Mouse (Mus musculus) megakaryocyte, embryonic 14.5 days (primary cell): Measurements from ENCODE around the gene Map4. TPM values are rescaled to one million over a fixed set of nuclear protein-coding genes. Genes with fewer than 3 reads are reported as not detected.
A peak's percentile ranks its signal among the peaks of the same experiment; 100 is the strongest.

Source experiments
- H3K27me3 ChIP-seq: replicated peaks from 2 replicates; pipeline ENCODE3; 2012; ENCODE audit warnings: inconsistent platforms
- H3K36me3 ChIP-seq: replicated peaks from 2 replicates; pipeline ENCODE3; 2012; ENCODE audit warnings: low read length, inconsistent platforms, mixed read lengths
- H3K4me1 ChIP-seq: 2 replicates; pipeline ENCODE4 v1.6.1; 2012; ENCODE audit warnings: inconsistent platforms
- H3K4me3 ChIP-seq: replicated peaks from 2 replicates; pipeline ENCODE3; 2012; ENCODE audit warnings: moderate library complexity, mild to moderate bottlenecking, inconsistent platforms
- H3K9me3 ChIP-seq: 2 replicates; pipeline ENCODE4 v1.6.1; 2012; ENCODE audit warnings: inconsistent platforms
- FLI1 ChIP-seq: IDR thresholded peaks from 2 replicates; pipeline ENCODE4 v1.6.1; 2012; ENCODE audit warnings: low read length, inconsistent platforms, mixed read lengths
- GATA1 ChIP-seq: IDR thresholded peaks from 3 replicates; pipeline ENCODE4 v1.6.1; 2012; ENCODE audit warnings: mixed read lengths, low read length, inconsistent platforms, borderline replicate concordance
- polyA plus RNA-seq: library from polyadenylated mRNA; stranded (reverse); fragments of >175 nt; gene quantifications from 2 replicates; pipeline ENCODE4 v1.2.3, GENCODE M21; 2012; ENCODE audit warnings: low replicate concordance; ENCODE audit not compliant: insufficient read depth

Gene Map4
- polyA plus RNA-seq, 1 experiment: 13.9 TPM

- no peak for TF ChIP-seq GATA1
- no peak for TF ChIP-seq FLI1
- Histone ChIP-seq H3K4me3 (no peak overlapping the region), H3K4me1 (peaks cover 11% of the 10 kb centered on the region), H3K27me3 (peaks cover 5% of the 10 kb centered on the region), H3K9me3 (no peaks in the 10 kb centered on the region), H3K36me3 (no peaks in the 10 kb centered on the region)
Measured at GRCm38 (mm10) chr9:109917931-109918330, 13.3 kb upstream of the Map4 start.

DNA sequence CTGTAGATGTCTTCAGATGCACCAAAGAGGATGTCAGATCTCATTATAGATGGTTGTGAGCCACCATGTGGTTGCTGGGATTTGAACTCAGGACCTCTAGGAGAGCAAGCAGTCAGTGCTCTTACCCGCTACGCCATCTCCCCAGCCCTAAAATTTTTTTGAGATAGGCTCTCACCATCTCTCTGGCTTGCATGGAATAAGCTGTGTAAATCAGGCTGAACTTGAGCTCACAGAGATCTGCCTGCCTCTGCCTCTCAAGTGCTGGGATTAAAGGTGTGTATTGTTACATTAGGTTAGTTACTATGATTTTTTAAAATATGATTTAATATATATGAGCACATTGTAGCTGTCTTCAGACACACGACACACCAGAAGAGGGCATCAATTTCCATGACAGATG lies 2.1 kb upstream of the Map4 start:
- no peaks in the 10 kb centered on the region for H3K9me3 ChIP-seq
- no peaks in the 10 kb centered on the region for H3K36me3 ChIP-seq
- TF ChIP-seq GATA1: no peak
- no peak for TF ChIP-seq FLI1
- peaks cover 19% of the 10 kb centered on the region for H3K4me1 ChIP-seq
- no peak overlapping the region for H3K4me3 ChIP-seq
- peaks cover 24% of the 10 kb centered on the region for H3K27me3 ChIP-seq

DNA sequence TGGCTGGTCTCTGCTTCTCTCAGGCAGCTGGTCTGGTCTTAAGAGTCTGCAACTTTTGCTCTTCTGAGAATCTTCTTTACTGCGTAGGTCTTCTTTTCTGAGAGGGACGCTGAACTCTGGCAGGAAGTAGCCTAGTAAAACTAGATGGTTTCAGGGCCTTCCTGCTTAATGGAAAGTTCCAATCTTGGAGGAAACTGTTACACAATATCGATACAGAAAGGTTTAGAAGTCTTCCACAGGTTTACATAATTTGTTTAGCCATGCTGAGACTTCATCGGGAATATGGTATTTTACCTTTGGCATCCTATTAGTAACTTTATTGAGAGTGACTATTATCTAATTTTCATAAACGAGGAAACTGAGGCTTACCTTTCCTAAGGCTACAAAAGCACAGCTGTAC lies 1.2 kb upstream of the Map4 start:
- Histone ChIP-seq H3K4me1 (peaks cover 16% of the 10 kb centered on the region), H3K36me3 (no peaks in the 10 kb centered on the region), H3K27me3 (peaks cover 24% of the 10 kb centered on the region), H3K9me3 (no peaks in the 10 kb centered on the region), H3K4me3 (no peak overlapping the region)
- TF ChIP-seq FLI1: no peak
- TF ChIP-seq GATA1: no peak

DNA sequence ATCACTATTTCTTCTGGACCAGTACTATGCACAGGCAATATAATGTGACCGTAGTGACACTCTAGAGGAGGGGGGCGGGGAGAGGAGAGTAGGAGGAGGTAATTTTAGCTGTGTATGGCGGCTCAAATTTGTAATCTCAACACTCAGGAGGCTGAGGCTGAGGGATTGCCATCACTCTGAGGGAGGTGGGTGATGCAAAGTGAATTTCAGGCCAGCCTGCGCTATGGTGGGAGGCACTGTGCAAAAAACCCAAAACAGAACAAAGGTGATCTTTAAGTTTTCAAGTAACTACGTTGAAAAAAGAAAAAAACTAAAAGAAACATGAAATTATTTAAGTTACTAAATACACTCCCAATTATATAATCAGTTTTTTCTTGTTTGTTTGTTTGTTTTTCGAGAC lies 508 bp upstream of the Map4 start:
- Histone ChIP-seq H3K27me3 (peaks cover 27% of the 10 kb centered on the region), H3K4me1 (peaks cover 16% of the 10 kb centered on the region), H3K4me3 (peak overlapping the region; percentile 83), H3K9me3 (no peaks in the 10 kb centered on the region), H3K36me3 (no peaks in the 10 kb centered on the region)
- TF ChIP-seq FLI1 (no peak), GATA1 (no peak)

- Histone ChIP-seq H3K9me3 (no peaks in the 10 kb centered on the region), H3K4me3 (peak overlapping the region; percentile 93), H3K4me1 (peaks cover 16% of the 10 kb centered on the region), H3K27me3 (peaks cover 27% of the 10 kb centered on the region), H3K36me3 (no peaks in the 10 kb centered on the region)
- TF ChIP-seq GATA1: no peak
- no peak for TF ChIP-seq FLI1
Measured at GRCm38 (mm10) chr9:109932361-109932755, 1.1 kb downstream of the Map4 start.

DNA sequence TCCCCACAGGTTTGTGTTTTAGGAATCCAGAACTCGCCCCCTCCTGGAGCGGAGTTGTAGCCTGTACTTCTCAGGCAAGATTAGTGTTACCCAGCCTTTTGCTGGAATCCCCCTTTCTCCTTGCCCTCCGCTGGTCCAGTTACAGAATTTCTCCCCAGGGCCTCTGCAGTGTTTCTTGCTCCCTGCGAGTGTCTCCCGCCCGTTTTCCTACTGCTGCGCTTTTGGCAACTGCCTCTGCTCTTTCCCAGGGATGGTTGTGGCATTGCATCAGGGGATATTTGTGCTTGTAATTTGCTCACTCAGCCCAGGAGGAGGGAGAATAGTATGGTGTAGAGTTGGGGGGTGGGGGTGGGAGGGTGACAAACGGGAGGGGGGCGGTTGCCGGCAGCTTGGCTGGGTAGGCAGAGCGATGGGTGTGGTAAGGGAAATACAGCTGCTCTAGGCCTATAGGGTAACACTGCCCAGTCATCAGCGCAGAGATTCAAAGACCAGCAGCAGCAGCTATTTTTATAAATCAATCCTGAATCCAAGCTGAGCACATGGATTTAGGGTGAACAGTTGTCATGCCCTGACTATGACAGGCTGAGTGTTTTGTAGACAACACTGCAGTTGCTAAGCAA lies 1.6 kb downstream of the Map4 start:
- TF ChIP-seq FLI1 (no peak), GATA1 (no peak)

DNA sequence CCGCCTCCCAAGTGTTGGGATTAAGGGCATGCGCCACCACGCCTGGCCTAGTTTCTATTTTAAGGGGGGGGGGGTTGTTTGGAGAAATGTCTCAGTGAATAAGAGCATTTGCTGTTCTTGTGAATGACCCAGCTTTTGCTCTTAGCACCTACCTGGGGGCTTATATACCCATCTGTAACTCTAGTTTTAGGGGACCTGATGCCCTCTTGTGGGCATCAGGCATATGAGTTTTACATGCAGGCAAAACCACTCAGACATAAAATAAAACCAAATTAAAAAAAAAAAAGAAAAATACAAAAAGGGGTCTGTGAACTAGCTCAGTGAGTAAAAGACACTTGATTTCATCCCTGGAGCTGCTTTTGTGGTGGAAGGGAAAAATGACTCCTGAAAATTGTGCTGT lies 8.1 kb downstream of the Map4 start:
- no peaks in the 10 kb centered on the region for H3K4me1 ChIP-seq
- no peak overlapping the region for H3K4me3 ChIP-seq
- H3K9me3 ChIP-seq: no peaks in the 10 kb centered on the region
- H3K36me3 ChIP-seq: no peaks in the 10 kb centered on the region
- TF ChIP-seq GATA1: no peak
- no peak for TF ChIP-seq FLI1
- H3K27me3 ChIP-seq: peaks cover 4% of the 10 kb centered on the region

More for the DNA sequence above, 1.6 kb downstream of the Map4 start:
- Histone ChIP-seq H3K27me3 (peaks cover 27% of the 10 kb centered on the region), H3K4me3 (peak overlapping the region; percentile 93), H3K4me1 (peaks cover 16% of the 10 kb centered on the region), H3K36me3 (no peaks in the 10 kb centered on the region), H3K9me3 (no peaks in the 10 kb centered on the region)

DNA sequence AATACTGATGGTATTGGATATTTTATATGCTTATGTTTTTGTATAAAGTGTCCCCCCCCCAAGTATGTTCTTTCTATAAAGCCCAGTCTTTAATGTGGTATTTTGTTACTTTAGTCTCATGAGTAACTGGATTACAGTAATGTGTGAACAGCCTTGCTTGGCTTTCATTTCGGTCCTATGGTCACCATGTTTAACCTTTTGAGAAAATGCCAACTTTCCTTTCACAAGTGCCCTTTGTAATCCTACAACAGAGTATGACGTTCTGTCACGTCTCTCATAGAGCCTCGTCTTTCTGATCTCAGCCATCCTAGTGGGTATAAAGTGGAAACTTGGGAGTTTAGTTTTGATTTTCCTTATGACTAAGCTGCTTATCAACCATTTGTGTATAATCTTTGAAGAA lies 11.5 kb downstream of the Map4 start:
- H3K36me3 ChIP-seq: no peaks in the 10 kb centered on the region

GRCm38 (mm10) chr9:109944712-109945111 lies 13.5 kb downstream of the Map4 start:
- Histone ChIP-seq H3K9me3 (no peaks in the 10 kb centered on the region), H3K27me3 (no peaks in the 10 kb centered on the region), H3K36me3 (no peaks in the 10 kb centered on the region), H3K4me3 (no peak overlapping the region), H3K4me1 (no peaks in the 10 kb centered on the region)
- TF ChIP-seq GATA1 (no peak), FLI1 (no peak)

More for the DNA sequence above, 11.5 kb downstream of the Map4 start:
- Histone ChIP-seq H3K9me3 (no peaks in the 10 kb centered on the region), H3K4me3 (no peak overlapping the region), H3K27me3 (no peaks in the 10 kb centered on the region), H3K4me1 (no peaks in the 10 kb centered on the region)
- no peak for TF ChIP-seq GATA1

- Histone ChIP-seq H3K4me1 (no peaks in the 10 kb centered on the region; the same call in 1 of the 2 replicates), H3K9me3 (no peaks in the 10 kb centered on the region), H3K4me3 (no peak overlapping the region), H3K27me3 (no peaks in the 10 kb centered on the region), H3K36me3 (no peaks in the 10 kb centered on the region)
- no peak for TF ChIP-seq GATA1
- no peak for TF ChIP-seq FLI1
Measured at GRCm38 (mm10) chr9:109948546-109948945, 17.3 kb downstream of the Map4 start.
